Mouse (Mus musculus) retina, adult 2 months (tissue): ENCODE results near the gene Tenm2.

Source experiments
- DNase-seq: peaks from one replicate; pipeline ENCODE4 v3.0.0-alpha.2; 2012; ENCODE audit warnings: low read depth, low spot score

Tenm2 gene

GRCm38 (mm10) chr11:36697021-36697639, 538.6 kb downstream of the Tenm2 start:
- DNase-seq = no peak

DNA sequence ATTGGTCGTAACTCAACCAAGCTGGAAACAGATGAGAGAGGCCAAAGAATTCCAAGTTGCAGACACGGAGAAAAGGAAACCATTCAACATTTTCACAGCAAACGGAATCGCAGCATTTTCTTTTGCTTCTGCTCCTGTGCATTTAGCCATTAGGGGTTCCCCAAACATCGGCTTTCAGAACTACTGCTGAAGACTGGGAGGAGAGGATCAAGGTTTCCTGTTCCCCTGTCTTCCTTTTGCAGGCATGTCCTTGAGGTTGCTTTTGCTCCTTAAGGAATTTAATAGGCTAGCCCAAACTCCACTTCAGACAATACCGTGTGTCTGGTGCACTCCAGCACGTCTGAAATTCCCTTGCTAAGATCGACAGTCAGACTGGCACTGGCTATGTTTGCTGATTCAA, 541.0 kb downstream of the Tenm2 start:
- no peak for DNase-seq

DNA sequence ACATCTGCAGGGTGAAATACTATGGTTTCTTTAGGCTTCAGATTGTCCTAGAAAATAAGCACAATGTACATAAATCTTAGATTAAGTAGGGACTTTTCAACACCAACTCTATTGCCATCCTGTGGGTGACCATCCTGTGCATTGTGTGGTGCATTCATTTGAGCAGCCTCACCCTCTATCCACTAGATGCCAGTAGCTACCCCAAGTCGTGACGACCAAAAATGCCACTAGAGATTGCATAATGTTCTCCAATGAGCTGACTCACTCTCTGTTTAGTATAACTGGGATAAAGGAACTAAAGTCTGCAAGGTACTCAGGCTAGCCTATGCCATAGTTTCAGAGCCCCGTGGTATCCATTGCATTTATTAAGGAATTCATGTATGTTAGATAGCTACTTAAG, 543.1 kb downstream of the Tenm2 start:
- DNase-seq = no peak

DNA sequence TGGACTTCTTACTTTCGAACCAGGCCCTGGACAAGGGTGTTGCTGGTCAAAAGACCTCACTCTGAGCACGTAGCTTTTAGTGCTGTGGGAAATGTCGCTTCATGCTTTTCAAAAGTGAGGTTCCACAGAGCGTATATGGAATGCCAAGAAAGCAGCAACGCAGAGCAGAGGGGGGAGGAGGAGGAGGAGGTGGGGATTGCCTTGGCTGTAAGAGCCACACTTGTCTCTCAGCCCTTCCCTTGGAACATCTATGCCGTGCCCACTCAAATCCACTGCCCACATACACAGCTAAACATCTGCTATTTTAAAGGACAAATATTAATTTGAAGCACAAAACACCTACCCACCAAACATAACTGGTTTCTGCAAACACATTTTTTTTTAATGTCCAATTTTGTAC, 544.9 kb downstream of the Tenm2 start:
- no peak for DNase-seq

GRCm38 (mm10) chr11:36686253-36686652, 549.5 kb downstream of the Tenm2 start:
- no peak for DNase-seq

- no peak for DNase-seq
Measured at GRCm38 (mm10) chr11:36679361-36679760, 556.4 kb downstream of the Tenm2 start.

GRCm38 (mm10) chr11:36678542-36678941, 557.2 kb downstream of the Tenm2 start:
- no peak for DNase-seq

DNA sequence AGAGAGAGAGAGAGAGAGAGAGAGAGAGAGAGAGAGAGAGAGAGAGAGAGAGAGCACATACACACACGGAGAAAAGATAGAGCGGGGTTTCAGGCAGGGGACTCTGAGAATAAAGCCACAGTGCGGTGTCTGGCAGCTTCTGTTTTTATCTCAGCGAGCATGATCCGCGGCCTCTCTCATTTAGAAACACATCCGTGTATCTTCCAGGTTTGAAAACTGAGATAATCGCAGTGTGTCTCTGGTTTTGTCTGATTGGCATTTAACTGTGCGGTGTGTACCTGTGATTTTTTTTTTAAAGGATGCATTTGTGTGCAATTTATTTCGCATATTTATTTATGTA, 557.7 kb downstream of the Tenm2 start:
- no peak for DNase-seq

GRCm38 (mm10) chr11:36677321-36678056, 558.3 kb downstream of the Tenm2 start:
- DNase-seq = peak; percentile 25

- DNase-seq = no peak
Measured at GRCm38 (mm10) chr11:36676446-36677284, 559.1 kb downstream of the Tenm2 start.

DNA sequence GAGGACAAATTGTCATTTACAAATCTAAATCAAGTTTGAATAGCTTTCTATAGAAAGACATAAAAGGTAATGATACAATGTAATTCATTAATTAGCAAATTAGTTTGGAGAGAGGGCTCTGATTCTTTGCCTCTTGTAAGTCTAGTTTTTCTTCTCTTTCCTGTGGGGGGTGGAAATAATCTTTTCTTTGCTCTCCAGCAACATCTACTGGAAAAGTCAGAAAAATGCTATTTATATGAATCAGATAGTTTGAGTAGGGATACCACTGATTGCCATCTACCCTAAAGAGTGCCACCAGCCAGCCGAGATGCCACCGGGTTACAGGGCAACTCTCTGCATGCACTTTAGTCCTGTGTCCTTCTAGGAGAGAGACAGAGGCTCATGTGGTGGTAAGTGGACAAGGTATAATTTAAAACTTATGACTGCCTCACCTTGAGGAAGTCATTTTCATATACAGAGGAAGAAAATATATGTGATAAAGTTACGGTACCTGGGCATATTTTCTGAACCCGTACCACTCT, 560.8 kb downstream of the Tenm2 start:
- no peak for DNase-seq

DNA sequence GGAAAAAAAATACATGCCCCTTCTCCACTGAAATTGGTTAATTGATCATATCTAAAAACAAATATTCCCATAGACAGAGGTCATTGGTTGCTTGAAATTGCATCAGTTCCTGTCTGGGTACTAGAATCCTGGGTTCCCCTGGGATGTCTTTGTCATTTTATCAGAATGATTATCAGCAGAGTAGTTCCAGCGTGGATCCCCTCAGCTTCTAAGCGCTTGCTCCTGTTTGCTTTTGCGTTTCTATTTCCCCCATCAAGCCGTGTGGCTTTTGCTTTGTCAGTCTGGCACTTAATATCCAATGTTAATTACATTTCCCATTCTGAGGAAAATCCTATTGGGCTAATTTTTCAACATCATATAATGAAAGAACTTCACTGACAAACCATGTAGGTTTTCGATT, 561.6 kb downstream of the Tenm2 start:
- no peak for DNase-seq

- DNase-seq = no peak
Measured at GRCm38 (mm10) chr11:36671196-36671595, 564.6 kb downstream of the Tenm2 start.

DNA sequence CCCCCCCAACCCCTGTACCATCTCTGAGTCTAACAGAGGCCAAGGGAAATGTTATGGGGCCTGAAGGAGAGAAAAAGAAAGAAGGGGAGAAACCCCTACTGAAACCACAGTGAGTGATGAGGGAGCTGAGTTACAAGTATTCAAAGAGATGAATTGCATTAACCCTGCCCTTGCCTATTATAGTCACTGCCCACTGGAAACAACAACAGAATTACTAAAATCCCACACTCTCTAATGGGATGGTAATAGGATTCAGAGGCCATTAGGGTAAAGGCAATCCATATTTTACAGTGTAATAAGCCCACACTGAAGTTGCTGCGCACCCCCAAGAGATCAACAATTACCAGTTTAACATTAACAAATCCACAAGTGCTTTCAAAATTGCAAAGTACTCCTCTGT, 571.7 kb downstream of the Tenm2 start:
- no peak for DNase-seq

DNA sequence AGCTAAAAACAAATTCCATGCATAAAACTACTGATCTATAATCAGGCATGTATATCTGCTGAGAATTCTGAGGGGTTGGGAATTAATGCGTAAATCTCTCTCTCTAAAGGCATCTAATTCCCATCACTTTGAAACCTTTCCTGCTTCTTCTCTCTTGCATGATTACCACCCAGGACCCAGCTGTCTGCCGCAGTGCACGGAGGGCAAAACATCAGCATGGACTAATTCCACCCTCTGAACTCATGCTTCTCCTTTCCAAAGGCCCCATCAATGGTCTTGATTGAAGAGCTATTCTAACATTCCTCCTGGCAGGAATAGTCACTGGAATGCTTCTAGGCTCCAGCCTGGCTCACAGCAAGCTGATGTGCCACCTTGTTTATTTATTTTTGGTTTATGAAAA, 572.2 kb downstream of the Tenm2 start:
- no peak for DNase-seq

DNA sequence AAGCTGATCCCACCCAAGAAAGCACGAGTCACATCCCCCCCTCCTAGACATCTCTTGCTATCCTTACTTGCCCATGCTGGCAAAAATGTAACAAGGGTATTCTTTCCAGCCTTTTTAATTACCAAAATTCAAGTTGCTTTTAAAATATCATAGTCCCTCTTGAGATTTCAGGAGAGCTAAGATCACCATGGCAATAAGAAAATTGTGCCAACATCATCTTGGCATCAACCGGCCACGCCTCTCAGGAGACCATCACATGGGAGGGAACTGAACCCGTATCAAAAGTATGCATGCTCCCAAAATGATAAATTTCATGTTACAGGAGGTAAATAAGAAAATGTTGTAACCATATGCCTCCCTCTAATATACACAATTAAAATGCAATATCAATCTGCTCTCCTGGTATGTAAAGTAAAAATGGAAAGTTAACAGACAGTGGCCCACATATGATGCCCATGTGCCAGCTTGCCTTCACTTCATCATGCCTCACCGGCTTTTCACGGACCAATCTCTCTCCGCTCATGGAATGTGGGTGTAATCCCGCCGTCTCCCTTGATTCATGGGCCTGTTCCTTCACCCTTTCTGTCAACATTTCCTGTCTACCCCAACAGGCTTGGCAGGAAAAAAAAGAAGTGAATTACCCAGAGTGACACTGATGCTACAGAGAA, 582.0 kb downstream of the Tenm2 start:
- no peak for DNase-seq

- no peak for DNase-seq
Measured at GRCm38 (mm10) chr11:36647179-36647578, 588.6 kb downstream of the Tenm2 start.

DNA sequence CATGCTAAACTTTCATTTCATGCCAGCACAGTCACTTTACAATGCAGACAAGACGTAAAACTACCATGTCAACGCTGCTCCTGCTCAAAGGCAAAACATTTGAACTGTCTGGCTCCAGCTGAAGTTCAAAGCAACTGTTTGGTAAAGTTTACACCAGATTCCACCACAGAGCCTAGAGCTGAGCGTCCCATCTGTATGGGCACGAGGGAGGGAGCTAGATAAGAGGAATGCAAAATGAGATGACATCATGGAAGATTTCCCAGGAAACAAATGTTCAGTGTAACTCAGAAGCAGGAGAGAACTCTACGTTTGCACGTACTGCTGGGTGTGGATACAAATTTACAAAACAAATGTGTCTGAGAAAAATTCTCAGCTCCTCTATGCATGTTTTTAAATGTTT, 600.7 kb downstream of the Tenm2 start:
- DNase-seq = no peak

DNA sequence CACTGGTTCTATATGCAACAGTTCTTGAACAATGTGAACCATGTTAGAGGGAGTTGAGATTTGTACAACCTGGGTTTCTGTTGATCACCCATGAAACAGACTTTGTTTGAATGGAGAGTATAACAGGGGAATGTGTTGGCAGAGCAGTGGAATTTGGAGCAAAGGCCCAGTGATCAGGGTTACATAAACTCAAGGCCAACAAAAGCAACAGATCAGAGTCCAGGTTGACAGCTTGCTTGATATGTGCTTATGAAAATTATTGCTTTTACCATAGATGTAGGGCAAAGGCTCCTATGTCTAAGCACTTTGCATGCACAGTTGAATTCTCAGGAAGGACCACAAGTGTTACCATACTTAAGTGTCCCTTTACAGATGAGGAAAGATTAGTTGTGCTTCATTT, 603.6 kb downstream of the Tenm2 start:
- no peak for DNase-seq

- DNase-seq = no peak
Measured at GRCm38 (mm10) chr11:36613807-36614206, 622.0 kb downstream of the Tenm2 start.

- DNase-seq = no peak
Measured at GRCm38 (mm10) chr11:36604815-36605382, 630.9 kb downstream of the Tenm2 start.

- no peak for DNase-seq
Measured at GRCm38 (mm10) chr11:36604272-36604671, 631.5 kb downstream of the Tenm2 start.
